Mouse (Mus musculus) myocyte (in vitro differentiated cells): Measurements from ENCODE around the gene Nol4l.

Experiments
- E2F4 ChIP-seq: IDR thresholded peaks from one replicate; pipeline ENCODE4 v1.6.1; 2011; ENCODE audit warnings: mild to moderate bottlenecking, control low read depth, moderate library complexity; ENCODE audit not compliant: insufficient read depth
- MYOD1 ChIP-seq, 3 experiments: IDR thresholded peaks; one replicate each; pipeline ENCODE4 v1.6.1; 2011; ENCODE audit warnings: control low read depth in 2 of 3, low read depth in 2 of 3, mild to moderate bottlenecking in 2 of 3, moderate library complexity in 1 of 3; ENCODE audit not compliant: insufficient read length in 2 of 3, control insufficient read depth in 1 of 3
- MYOG ChIP-seq, 3 experiments: IDR thresholded peaks; one replicate each; pipeline ENCODE4 v1.6.1; 2011; ENCODE audit warnings: control low read depth in 2 of 3, low read depth in 2 of 3, mild to moderate bottlenecking in 2 of 3; ENCODE audit not compliant: insufficient read length in 2 of 3, control insufficient read depth in 1 of 3, insufficient read depth in 1 of 3
- POLR2A ChIP-seq: IDR thresholded peaks from one replicate; pipeline ENCODE4 v1.6.1; 2011; ENCODE audit warnings: low read depth, mild to moderate bottlenecking, control low read depth, moderate library complexity; ENCODE audit not compliant: insufficient read length
- REST ChIP-seq: IDR thresholded peaks from one replicate; pipeline ENCODE4 v1.6.1; 2011; ENCODE audit warnings: mild to moderate bottlenecking, control low read depth, moderate library complexity; ENCODE audit not compliant: insufficient read depth, insufficient read length

GRCm38 (mm10) chr2:153483118-153483983 lies 46.4 kb downstream of the Nol4l start:
- no peak for TF ChIP-seq POLR2A
- TF ChIP-seq MYOG (IDR thresholded peaks at IDR 0.05; ENCODE audit: control insufficient read depth in 1 of 3, insufficient read depth in 1 of 3, insufficient read length in 2 of 3, low read depth in 2 of 3), result no peak
- TF ChIP-seq REST, result no peak
- TF ChIP-seq MYOD1 (IDR thresholded peaks at IDR 0.05; ENCODE audit: control insufficient read depth in 1 of 3, insufficient read length in 2 of 3, low read depth in 2 of 3), result no peak
- TF ChIP-seq E2F4, result no peak
